Mouse (Mus musculus) heart, adult 9 months (tissue): ENCODE data around the gene Chml.

Experiments
- DNase-seq, 2 experiments: peaks; one replicate each; pipeline ENCODE4 v3.0.0; 2022; ENCODE audit warnings: low spot score in 2 of 2

Chml gene

DNA sequence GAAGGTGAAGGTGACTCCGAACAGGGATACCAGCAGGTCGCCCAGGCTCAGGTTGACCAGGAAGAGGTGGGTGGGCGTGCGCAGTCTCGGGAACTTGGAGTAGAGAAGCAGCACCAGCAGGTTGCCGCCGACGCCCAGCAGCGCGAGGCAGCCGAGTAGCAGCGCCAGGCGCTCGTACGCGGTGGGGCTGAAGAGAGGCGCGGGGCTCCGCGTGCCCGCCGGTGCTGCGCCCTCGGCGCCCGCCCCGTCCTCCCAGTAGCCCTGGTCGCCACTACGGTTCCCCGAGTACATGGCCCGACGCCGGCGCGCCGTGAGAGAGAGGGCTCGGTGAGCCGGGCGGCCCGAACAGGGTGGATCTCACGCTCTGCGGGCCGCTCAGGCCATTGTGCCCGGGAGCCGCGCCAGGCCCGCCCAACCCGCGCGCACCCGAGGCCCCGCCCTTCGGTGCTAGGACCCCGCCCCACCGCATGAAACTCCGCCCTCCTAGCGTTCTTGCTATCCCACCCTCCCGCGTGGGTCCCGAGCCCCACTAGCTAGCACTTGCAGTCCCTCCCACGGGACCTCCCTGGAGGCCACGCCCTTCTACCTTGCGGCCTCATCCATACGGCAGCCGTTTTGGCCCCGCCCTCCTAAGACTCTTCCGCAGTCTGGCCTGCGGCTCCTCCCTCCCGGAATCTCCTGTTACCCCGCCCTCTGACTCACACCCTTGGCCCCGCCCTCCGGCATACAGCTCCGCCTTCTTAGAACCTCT lies at the start of gene Chml, which contains the start of gene Opn3:
TSS of gene Chml (minus strand) at position 656 of the 751 bp plus-strand sequence.
TSS of gene Opn3 (minus strand) at position 531 of the 751 bp plus-strand sequence.
- DNase-seq: peak; percentile 99

DNA sequence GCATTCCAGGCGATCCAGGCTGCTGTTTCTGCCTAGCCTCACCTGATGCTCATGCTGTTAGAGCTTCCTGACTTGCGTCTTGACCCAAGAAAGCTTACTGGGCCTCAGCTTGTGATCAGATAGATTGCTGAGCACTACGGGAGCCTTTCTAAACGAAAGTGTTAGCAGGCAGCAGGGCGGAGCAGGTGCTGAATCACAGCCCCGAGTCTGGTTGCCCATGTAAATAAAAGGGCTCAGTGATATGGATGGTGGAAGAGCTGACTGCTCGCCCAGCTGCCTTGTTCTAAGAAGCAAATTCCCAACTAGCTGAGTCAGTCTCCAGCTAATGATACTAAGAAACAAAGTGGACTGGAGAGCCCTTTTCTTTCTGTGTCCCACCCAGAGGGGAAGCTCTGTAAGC lies 33.1 kb upstream of the Chml start:
- no peak for DNase-seq

DNA sequence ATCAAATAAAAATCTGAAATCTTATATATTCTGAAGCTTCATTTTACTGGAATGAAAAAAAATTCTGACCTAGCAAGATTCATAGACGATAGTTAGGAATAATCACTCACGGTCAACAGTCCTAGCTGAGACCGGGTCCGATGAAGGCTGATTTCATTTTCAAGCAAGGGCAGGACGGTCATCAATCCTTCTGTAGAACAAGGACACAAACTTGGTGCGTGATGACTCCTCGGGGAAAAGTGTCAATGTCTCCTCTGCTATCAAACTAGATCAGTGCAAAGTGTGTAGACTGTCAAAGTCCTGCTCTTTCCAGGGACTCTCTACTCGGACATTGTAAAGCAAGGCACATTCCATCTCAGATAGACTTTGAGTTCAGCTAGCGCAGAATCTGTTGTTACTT lies 24.1 kb upstream of the Chml start:
- no peak for DNase-seq

DNA sequence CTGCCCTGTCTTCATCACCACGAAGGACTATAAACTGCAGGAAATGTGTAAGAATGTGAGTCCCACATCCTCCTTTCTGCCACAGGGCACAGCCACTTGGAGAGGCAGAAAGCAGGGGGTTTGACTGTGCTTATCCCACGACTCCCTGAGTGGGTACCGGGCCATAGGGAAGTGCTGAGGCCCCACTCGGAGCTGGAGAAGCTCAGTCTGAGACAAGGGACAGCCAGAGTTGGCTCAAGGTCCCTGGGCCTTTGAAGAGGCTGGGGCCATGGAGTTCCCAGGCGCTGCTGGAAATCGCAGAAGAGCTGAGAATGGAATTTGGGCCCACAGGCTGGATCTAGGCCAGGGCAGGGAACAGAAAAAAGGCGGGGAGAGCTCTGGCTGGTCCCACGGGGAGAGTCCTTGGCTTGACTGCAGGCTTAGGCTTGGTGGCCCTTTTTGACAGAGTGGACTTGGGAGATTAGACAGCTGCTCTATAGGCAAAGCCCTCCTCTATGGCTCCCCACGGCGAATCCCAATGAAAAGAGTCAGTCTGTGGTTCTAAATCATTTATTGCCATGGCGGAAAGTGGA lies 19.7 kb upstream of the Chml start:
- DNase-seq: peak; percentile 41 to 47

DNA sequence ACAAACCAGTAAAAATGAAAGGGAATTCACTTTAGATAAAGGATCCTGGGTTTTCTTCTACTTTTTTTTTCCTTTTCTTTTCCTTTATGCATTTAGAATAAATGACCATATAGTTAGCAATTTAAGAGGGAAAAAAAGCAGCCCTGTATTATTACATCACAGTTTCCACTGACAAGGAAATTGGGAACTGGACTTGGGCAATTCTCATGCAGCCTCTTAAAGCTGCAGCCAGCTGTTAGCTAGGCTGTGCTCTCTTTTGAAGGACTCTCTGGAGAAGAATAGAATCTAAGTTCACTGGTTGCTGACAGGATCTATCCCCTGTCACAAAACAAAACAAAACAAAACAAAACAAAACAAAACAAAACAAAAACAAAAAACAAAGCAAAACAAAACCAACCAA lies 15.3 kb upstream of the Chml start:
- peak in 1 of 2 experiments; percentile 8 for DNase-seq

DNA sequence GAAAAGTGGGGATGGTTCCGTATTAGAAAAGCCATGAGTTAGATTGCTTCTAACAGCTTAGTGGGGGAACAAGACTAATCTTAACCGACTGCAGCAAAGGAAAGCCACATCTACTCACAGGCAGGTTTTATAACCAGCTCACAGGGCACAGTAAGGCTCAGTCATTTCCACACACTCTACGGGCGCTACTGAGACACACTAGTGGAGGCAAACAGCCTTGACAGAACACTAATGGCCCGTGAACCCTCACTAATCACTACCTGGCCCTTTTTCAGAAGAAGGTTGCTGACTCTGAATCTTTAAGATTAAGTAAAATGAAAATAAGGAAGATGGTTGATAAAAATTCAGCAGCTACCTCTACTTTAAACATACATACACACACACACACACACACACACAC lies 14.9 kb upstream of the Chml start:
- DNase-seq: no peak

DNA sequence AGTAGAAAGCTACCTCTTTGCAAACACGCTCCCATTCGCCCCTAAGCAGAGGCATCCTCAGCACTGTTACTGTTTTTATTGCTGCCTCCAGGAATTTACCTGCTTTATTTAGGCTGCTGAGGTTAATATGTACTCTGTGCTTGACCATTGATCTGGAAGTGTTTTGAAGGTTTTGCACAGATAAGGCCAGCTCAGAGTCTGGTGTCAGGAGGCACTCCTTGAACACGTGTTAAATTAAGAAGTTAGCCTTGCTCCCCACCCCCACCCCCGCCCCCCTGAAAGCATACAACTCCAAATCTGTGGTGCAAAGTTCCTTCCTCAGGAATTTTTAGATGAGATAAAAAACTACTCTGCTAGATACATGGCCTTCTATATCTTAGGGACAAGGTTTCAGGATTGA lies 8.4 kb upstream of the Chml start:
- DNase-seq: no peak

DNA sequence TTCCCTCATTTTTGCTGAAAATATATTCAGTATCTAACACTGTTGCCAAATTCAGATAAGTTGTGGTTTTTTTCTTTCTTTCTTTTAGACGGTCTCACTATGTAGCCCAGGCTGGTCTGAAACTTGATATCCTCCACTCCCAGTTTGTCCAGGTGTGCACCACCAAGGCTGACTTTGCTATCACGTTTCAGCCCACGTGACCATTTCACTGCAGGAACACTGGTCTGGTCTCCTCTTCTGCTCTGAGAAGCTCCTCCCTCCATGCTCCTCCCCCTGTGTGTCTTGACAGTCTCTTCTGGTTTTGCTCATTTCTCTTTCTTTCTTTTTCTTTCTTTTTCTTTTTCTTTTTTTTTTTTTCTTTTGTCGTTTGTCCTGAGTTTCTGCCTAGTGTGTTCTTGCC lies 7.1 kb upstream of the Chml start:
- DNase-seq: no peak

DNA sequence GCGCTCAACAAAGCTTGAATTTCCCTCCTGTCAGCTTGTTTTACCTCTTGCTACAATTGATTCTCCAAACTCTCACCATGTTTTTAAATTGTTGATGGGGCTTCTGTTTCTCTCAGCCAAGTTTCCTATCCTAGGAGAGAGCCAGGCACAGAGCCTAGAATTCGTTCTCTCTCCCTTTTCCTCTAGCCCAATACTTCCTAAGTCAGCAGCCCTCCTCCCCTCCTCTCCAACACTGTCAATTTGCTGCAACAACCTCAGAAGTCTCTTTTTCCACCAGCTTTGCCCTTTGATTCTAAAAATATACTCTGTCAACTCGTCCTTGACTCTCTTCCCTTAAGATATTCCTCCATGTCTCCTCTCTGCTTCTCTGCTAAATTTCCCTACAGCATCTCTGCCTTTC lies 6.7 kb upstream of the Chml start:
- DNase-seq: no peak

DNA sequence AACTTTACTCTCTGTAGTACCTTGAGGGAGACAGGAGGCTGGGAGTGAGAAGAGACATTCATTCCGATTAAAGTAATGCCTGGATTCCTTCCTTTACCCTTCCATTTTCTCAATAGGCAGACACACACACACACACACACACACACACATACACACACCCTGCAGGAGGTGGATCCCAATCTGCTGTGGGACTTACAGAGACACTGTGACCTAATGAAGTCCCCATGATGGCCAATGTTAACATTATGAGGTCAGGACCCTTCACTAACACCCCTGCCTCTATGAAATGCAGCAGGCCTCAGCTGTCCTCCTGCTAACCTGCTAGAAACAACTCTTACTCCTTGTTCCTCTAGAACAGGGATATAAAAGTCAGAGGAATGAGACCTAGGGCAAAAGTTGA lies 5.6 kb upstream of the Chml start, which contains the start of gene Wdr64:
TSS of gene Wdr64 (plus strand) at position 301 of the 400 bp plus-strand sequence.
- no peak for DNase-seq

DNA sequence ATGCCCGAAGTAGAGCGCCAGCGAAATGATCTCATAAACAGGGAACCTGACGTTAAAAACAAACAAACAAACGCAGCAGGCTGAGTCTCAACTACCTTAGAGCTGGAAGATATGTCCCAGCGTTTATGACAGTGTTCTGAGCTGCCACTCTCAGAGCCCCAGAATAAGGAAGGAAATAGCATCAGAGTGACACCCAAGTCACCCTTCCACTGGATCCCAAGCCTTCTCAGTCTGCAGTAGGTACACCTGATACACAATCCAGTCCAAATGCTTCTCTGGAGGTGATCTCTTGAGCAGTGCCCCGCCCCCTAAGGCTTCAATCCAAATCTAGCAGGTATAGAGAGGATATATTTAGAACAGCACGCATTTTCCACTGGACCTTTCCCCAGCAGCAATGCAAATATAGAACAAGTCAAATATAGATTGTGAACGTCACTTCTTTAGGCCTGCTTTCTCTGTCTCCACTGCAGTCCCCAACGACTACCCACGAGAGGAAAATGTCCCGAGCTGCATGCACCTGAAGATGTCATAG lies 794 bp upstream of the Chml start:
- DNase-seq: peak; percentile 11 to 18

DNA sequence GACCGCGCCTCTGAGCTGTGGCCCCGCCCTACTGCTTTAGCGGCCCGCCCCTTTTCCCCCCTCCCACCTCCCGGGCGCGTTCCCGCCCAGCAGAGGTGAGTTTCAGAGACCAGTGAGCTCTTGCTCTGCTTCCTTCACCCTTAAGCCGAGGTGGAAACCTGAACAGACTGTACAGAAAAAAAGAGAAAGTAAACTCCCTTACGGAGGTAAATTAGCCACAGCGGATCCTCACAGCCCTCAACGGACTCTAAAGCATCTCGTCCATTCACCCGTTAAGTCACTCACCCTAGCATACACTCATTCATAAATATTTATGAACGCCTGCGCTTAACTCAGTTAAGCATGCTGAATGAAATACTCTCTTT lies 278 bp upstream of the Chml start:
- DNase-seq: no peak

DNA sequence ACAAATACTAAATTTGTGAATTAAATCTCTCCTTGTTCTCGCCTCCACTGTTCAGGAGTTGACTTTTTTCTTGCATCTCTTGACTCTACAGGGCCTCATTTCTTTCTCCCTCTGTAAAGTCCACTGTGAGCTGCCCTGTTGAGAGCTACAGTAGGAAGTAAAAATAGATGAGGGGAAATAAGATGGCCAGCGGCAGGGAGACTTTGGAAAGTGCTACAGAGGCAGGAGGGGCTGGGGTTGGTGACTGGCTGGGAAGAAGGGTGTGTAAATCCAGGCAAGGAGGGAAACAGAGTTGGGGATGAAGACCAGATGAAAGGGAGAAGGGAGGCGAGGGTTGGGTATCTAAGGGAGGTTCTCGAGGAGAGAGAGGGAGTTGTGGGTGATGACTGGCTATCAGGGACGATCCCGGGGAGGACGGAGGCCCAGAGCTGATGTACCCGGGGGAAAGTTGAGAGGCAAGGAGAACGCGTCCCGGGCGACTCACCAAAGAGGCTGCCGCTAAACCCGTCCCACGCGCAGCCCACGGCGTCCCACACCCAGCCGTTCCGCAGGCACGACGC lies 935 bp downstream of the Chml start:
- peak in 1 of 2 experiments; percentile 31 for DNase-seq

DNA sequence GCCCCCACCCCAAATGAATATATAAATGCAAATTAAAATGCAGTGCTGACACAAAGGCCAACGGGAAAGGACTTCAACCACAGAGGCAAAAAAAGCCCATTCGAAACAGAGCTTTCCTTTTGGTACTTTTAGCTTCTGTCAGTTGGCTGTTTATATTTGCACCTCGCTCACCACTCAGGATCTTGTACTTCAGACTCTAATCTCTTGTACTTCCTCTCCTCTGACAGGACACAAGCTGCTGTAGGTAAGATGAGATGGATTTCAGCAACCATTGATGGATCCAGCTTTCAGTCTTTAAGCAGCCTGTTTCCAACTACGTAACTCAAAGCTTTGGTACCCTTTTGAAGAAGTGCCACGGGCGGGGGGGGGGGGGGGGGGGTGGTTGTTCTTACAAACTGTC lies 11.7 kb downstream of the Chml start:
- no peak for DNase-seq

DNA sequence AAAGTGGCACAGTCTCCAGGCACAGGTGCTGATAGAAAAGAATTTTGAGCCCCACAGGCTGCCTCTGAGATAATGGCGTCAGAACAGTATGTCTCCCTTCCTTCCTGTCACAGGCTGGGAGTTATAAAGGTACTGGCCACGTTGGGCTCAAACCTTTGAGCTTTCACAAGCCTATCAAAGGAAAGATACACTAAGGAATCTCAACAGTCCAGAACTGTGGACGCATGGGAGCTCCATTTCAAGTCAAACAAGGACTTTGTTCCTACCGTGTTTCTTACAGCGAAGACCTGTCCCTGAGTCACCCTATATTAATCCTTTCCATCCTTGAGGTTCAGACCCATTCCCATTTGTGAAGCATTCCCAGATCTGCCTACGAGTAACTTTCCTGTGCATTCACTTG lies 15.2 kb downstream of the Chml start:
- DNase-seq: no peak

DNA sequence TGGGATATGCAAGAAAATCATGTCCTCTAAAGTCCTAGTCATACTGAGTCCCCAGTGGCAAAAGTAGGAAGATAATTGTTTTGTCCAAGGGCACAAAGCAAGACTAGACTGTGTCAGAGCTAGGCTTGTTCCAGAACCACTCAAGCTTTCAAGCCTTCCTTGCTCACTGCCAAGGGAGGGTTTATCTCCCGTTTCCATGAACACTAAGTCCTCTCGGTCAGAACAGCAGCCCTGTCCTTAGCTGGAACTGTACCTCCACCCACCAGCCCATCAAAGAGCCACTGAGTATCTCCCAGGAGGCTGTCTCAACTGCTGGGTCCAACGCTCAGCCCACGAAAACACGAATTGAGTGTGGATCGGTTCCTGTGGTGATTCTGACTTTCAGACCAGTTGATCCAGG lies 17.6 kb downstream of the Chml start:
- peak in 1 of 2 experiments; percentile 41 for DNase-seq

DNA sequence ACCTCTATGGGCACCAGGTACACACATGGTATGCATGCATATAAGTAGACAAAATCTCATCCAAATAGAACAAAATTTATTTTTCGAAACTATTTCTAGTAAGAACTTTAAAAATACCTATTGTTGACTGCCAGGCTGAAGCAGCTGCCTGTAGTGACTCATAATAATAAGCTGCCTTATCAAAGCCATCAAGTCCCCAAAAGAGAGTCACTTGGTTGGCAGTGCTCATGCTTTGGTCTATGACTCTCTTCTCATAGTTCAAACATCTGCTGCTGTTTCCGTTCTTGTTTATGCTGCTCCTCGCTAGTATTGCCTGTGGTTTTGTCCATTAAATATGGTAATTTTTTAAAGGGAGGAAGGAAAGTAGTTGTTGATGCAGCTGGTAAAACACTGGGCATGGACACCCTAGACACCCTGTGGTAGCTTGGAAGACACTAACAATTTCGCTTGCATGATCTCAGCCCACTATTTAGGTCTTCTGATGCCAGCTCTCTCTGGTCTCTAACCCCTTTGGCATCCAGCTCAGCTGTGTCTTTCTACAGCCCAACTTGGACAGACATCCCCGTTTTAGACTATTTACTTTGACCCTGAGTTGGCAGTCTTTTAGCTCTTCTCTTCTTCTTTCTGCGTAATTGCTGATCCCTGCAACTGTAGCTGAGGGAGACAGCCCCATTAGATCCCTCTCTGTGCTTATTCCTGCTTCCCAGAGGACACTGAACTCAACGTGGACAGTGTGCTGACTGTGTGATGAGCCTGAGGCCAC lies 19.0 kb downstream of the Chml start:
- DNase-seq: no peak

DNA sequence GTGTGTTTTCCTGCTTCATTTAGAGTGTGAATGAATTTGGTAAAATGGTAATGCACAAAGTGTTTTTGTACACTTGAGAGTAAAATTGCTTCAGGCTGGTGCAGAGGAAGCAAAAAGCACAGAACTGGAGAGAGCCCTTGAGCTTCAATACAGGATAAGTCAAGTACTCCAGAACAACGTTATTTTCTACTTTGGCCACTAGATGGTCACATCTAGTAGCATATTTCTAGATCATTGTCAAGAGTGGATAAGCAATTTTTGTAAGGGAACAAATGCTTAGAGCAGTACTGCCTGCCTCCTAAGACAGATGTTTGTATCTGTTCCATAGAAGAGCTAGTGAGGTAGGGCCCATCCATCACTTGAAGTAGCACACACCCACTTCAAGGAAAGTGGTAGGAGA lies 21.1 kb downstream of the Chml start:
- DNase-seq: no peak

DNA sequence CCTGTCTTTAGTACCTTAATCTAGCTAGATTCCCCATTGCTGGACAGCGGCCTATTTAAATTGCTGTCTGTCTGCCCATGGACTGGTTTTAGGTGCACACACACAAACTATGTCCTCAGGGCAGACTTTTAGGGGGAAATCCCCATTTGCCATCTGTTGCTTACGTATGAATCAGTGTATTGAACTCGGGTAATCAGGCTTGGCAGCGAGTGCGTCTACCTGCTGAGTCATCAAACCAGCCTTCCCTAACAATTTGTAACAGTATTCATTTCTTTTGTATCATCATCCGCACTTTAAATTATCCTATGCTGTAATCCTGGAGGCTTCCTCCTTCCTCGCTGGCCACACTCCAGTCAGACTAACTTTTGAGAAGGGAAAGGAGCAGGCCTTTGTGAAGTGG lies 22.7 kb downstream of the Chml start:
- DNase-seq: no peak

DNA sequence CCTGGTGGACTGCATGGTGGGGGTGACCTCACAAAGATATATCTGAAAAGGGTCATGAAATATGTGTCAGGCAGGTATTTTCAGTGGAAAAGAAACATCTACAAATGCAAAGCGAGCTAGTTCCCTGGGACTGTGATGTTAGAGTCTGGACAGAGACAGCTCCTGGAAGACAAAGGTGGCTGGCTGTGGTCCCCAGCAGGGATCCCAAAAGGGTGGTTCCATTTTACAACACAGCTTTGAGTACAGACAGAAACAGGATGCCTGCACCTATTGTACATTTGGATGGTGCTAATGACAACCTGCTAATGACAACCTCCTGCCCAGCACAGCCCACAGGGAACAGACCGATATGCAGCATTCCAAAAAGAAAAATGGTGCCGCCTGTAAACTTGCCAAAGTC lies 23.2 kb downstream of the Chml start:
- no peak for DNase-seq

DNA sequence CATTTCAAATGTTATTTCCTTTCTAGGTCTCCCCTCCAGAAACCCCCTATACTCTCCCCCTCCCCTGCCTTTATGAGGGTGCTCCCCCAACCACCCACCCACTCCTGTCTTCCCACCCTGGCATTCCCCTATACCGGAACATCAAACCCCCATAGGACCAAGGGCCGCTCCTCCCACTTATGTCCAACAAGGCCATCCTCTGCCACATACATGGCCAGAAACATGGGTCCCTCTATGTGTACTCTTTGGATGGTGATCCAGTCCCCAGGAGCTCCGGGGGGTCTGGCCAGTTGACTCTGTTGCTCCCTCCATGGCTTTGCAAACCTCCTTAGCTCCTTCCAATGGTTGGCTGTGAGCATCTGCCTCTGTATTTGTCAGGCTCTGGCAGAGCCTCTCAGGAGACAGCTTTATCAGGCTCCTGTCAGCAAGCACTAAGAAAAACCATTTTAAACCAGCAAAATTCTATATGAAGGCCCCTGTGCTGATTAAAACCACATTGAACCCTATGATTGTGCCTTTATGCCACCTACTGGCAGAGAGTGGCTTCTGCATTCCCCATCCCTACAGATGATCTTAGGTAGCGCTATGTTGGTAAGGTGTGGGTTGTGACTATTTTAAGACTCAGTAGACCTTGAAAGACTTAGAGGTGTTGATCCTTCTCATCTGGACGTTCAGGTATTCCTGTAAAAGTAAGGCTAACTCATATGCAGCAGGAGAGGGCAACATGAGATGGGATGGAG lies 23.9 kb downstream of the Chml start:
- no peak for DNase-seq

DNA sequence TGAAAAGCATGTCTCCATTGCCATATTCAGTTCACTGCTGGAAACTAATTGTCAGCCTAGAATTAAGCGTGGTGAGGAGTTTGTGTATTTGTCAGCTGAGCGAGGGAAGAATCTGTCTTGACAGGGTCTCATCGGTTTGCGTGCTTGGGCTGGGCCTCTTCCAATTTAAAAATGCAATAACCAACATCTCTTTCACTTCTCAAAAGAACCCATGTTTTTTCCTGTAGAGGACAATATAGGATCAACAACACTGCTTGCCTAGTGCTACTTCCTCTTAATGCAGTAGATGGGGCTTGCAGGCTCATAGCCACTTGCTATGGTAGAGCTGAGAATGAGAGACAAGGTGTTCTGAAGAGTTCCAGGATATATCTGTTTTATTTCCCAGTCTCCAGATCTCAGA lies 32.8 kb downstream of the Chml start:
- DNase-seq: no peak
